Mouse (Mus musculus) mesoderm, embryonic 11.5 days (tissue): ENCODE measurements around the gene Zfp182.

Experiments used
- DNase-seq: peaks from one replicate; pipeline ENCODE4 v3.0.0-alpha.2; 2012; ENCODE audit warnings: low read depth, low spot score

The Zfp182 gene

DNA sequence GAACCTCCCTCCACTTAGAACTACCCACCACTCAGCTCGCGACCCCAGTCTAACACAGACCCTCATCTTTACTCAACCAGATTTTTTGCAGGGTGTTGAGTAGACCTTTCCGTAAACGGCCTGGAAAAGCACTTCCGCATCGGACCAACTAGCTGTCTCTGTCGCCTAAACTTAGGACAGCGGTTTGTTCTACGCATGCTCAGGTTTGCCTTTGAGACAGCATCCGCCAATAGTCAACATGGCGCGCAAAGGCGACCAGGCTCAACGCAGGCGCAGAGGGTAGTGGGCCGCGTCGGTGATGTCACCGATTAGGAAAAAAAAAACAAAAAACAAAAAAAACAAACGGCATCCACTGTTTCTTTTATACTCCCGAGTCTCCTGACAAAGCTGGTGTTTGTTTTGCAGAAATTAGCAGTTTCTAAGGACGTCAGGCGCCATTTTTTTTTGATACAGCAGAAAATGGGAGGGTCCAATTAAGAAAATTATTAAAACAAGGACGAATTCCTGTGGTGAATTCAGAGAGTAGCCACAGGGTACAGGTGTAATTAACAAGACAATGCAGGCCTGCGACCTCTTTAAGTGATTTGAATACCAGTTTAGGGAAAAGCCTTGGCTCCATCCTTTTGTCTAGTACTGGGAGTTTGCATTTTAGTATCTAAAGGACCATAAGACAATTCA, at the start of gene Zfp182:
Gene Zfp182, minus strand, starts transcription at position 451 of the 678 bp plus-strand sequence.
- peak; percentile 75 for DNase-seq

GRCm38 (mm10) chrX:21089867-21090239, 27.7 kb upstream of the Zfp182 start:
- no peak for DNase-seq

DNA sequence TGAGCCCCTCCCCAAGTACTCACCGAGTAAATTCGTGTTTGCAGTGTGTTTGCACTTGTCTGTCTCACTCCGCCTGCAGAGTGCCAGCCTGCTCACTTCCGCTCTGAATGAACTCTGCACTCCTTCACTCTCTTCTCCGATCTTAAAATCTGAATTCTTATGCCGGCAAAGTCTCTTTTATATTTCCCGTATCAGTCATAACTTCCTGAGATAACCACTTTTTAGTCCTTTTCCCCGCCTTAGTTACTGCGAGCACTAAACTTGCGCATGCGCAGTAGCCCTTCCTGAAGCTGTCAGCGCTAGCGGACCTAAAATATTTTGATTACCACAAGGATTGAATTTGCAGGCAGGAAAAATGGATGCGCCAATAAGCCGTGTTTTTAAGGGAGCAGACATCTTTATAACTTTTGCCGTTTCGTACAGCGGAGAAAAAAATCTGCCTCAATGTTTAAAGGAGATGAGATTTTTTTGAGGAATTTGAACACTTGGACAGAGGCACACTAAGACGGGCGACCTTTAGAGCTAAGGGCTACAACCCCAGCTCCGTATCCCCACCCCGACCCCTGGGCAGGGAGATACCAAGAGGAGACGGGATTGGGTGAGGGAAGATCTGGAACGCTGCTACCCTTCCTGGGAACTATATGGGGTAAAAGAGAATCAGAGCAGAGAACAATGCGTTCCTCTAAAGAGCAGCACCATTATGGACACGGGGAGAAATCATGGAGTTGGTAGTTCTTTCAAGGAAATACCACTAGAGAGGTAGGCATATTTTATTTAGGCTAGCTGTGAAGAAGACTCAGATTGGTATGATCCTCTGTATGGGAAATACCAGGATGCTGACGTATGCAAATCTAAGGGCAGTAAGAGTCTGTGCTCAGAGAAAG, 27.1 kb upstream of the Zfp182 start, which contains the start of gene Zfp300:
Gene Zfp300, minus strand, starts transcription at position 545 of the 884 bp plus-strand sequence.
- peak; percentile 78 for DNase-seq

GRCm38 (mm10) chrX:21088645-21088982, 26.5 kb upstream of the Zfp182 start:
- no peak for DNase-seq

DNA sequence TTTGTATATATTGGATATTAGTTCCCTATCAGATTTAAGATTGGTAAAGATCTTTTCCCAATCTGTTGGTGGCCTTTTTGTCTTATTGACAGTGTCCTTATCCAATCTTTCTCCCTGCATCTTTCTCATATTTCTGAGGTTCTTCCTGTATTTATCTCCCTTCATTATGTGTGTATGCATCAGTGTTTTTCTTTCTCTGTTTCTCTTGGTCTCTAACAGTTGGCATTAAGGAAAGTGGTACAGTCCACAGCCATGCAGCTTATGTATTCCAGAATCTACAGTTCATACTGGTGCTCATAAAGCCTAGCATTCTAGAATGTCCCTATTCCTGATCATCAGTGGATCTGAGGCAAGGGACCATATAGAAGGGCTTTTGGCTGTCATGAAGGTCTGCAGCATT, 6.0 kb upstream of the Zfp182 start, which contains the start of gene Spaca5:
Gene Spaca5, plus strand, starts transcription at position 301 of the 400 bp plus-strand sequence.
- DNase-seq = no peak

DNA sequence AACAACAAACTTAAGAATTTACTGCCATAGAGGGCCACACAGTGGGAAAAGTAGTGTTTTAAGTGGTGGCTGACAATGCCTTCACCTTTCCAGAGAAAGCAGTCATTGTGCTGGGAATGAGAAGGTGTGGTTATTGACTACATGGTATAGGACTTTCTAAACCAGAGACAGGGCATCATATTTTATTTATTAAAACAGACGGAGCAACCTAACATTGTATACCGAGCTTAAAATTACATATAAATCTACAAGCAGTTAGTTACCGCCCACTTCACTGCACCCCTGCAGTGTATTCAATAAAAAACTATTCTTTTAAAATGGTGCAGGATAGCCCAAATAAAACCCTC, 401 bp upstream of the Zfp182 start:
- DNase-seq = no peak

DNA sequence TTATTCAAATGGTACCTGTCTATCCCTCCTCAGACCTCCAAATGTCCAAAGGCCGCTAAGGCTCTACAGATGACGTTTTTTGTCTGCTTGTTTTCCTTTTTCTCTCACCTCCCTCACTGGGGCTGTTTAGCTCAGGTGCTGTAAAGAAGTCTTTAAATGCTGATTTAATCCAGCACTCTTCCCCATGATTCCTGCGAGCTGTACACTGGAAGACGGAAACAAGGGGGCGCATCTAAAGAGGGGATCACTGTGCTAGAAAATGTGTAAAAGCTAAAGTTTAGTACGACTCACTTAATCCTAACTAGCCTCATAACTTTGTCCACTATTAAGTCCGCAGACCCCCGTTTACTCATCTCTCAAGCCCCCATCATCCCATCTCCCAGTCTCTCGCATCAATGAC, 656 bp downstream of the Zfp182 start:
- peak; percentile 0 for DNase-seq

DNA sequence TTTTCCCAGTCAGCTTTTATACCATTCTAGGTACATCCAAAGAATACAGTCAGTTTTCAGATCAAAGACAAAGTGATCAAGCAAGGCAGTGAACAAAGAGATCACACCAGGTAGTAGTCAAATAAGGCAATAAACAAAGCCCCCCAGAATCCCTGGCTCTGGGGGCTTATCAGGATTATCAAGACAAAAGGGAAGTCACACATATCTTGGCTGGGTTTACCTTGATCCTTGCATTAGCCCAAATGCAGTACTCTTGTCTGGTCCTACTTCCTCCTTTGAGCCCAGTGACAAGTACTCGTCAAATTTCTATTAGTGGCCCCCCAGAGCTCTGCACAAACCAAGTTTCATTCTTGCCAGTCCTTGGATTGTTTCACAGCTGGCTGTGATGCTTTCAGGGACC, 81.2 kb downstream of the Zfp182 start:
- DNase-seq = no peak
